Mouse (Mus musculus): ENCODE results near the gene Dpy19l3.
A peak's percentile ranks its signal among the peaks of the same experiment; 100 is the strongest.

Dpy19l3 gene

DNA sequence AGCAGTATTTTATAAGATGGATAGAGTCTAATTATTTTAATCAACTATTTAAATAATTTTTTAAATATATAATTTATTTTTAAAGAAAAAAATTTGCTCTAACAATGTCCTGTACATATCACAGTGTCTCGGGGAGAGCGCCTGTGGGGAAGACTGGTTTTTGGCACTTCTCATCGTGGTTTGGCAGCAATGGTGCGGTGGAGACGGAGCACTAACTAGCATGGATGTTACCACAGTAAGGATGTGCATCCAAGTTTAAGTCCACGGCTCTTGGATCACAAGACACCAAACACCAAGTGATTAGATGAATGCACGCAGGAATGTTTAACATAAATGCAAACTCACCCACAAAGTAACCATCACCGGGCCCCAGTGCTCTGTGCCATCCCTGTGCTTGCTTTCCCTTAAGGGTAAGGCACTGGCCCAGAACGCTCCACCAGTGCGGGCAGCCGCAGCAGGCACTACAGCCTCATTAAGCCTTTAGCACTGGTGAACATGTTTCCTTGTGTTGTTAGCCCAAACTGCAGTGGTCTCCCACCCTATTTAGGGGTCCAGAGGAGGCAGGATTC lies 65.4 kb downstream of the Dpy19l3 start:
- DNase-seq (ENCODE audit: low read depth in 2 of 2, low spot score in 2 of 2): no peak

DNA sequence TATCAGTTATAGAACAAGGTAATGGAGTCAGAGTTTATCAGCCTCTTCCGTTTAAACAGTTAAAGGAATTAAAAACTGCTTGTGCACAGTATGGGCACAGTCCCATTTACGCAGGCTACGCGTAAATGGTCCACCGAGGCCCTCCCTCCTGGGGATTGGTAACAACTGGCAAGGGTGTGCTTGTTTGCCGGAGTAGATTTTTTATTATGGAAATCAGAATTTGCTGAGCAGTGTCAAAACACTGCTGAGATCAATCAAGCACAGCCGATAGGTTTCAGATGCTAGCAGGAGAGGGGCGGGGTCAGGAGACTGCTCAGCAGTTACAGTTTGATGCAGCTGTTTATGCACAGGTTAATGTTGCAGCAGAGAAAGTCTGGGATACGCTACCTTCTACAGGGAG lies 66.0 kb downstream of the Dpy19l3 start:
- no peak for DNase-seq (ENCODE audit: low read depth in 2 of 2, low spot score in 2 of 2)

DNA sequence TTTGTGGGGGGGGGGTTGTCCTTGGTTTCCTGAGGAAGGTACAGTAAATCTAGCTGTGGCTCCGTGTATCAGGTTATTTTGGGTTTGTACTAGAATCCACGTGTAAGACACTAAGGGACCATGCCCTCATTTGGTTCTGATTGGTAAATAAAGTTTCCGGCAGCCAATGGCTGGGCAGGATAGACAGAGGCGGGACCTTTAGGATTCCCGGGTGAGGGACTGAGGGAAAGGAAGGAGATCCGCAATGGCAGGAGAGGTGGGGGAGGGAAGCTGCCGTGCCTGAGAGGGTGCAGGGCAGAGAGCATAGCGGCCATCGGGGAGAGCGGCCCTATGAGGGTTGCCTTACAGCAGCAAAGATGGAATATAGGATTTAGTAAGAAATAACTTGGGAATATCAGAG lies 67.0 kb downstream of the Dpy19l3 start:
- no peak for DNase-seq (ENCODE audit: low read depth in 2 of 2, low spot score in 2 of 2)

DNA sequence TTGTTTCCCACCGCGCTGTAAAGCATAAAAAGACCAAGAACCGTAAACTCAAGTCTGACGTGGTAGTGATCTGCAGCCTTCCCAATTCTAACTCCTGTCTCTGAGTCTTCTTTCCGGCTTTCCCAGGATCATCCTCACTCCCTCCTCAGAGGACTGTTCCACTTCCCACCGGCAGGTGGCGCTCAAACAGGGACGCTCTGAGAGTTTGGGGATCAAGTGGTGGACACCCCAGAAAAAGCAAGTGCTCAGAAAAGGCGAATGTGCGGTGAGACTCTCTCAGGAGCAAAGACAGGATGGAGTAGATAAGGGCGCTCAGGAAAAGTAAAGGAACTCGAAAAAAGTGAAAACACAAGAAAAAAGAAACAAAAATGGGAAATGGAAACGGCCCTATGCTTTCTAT lies 67.5 kb downstream of the Dpy19l3 start:
- peak in 1 of 2 experiments; percentile 3 for DNase-seq (ENCODE audit: low read depth in 2 of 2, low spot score in 2 of 2)

DNA sequence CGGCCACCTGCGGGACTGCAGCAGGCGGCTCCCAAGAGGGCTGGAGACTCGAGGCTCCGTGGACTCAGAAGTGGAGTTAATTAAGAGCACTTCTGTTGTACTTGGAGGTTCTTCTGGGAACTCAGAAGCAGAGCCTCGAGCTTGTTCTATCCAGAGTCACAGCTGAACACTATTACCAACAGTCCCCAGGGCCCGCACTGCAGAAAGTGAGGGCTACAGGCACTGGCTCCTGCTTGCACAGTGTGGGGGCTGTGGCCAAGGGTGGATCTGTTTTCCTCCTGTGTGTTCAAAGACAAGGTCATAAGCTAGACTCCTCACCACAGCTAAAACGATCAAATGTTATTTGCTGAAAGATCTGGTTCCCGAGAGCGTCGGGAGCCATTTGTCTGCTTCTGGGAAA lies 68.0 kb downstream of the Dpy19l3 start:
- DNase-seq (ENCODE audit: low read depth in 2 of 2, low spot score in 2 of 2): no peak

DNA sequence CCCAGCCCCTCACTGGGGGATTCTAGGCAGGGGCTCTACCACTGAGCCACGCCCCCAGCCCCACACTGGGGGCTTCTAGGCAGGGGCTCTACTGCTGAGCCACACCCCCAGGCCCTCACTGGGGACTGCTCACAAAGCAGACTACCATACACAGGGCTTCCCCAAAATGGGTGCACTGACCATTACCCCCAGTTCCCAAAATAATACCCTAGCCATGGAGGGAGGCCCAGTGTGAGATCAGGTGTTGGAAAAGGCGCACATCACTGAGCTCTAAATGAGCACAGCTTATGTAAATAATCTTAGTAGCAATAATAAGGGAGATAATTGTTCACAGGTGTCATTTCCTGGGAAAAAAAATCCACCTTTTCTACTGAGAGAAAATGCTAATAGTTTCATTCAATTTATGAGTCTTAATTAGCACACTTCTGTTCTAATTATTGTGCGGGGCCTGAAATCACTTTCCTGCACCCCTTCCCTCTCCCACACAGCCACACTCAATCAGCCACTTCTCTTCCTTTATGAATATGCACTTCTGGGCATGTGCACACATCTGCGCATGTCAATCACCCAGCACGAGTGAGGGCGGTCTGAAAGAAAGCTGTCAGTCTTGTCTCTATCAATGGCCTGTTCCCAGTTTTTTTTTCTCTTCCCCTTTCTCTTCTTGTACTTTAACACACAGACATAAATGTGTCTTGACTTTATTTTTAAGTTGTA lies 70.7 kb downstream of the Dpy19l3 start:
- DNase-seq (ENCODE audit: low read depth in 2 of 2, low spot score in 2 of 2): no peak

DNA sequence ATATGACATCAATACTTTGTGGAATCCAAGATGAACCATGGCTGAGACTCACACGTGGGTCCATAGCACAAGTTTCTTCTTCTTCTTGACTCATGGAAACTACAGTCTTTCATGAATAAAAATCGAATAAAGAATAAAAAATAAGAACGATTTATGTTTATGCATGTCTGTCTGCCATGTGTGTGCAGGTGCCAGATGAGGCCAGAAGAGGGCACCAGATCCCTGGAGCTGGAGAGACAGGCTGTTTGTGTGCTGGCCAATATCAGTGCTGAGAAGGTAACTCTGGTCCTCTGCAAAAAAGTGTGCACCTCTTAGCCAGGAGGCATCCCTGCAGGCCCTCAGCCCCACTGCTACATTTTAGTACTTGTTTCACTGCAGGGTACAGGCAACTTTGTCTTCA lies 72.7 kb downstream of the Dpy19l3 start:
- DNase-seq (ENCODE audit: low read depth in 2 of 2, low spot score in 2 of 2): no peak

DNA sequence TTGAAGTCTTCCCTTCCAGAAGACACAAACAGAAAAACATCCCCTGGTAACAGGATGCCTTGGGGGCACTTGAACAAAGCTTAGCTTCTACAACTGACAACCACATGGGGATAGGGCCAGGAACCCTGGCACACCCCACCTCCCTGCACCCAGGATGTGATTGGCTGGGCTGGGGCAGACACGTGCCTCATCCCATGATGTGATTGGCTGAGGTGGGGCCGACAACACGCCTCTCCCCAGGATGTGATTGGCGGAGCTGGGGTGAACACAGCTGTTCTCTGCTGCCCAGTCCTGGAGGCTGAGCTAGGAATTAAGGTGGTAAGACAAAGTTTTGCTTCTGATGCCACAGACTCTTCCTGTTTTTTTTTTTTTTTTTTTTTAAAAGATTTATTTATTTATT lies 75.3 kb downstream of the Dpy19l3 start:
- no peak for DNase-seq (ENCODE audit: low read depth in 2 of 2, low spot score in 2 of 2)

DNA sequence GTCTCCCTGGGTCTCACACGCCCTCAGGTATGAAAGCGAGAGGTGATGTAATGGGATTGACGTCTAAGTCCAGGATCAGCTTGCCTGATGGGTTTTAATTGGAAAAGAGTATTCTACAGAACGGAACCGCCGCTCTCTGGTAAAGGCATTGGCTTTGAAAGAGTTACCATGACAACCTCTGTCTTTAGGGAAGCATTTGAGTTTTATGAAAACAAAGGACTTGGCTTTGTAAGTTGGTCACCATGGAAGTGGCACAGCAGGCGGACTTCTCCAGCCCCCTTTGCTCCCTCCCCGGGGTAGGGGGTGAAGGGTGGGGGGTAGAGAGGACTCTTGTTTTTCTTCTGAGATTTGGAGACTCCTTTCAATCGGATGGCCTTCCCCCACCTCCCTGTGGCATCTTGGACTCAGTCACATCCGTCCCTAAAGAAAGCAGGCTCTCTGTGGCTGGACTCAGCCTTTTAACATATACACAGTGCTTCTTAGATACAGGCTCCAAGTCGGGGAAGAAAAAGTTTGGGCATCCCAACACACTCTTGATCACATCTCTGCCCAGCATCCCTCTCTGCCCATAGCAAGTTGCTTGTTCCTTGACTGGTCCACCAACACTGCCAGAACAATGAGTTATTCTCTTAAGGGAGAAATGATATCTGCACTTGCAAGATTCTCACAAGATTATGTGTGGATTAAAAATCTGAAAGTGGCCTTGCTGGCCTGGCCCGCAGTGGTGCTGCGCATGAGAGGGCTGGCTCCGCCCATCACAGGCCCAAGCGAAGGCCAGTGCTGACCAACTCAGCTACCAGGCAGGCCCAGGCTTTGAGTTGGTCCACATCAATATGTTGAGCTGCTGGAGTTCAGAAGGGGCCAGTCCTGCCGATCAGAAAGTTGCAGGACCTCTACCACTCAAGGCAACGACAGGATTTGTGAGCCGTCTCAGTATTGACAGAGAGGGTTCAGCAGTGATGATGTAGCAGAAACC lies 85.9 kb downstream of the Dpy19l3 start:
- no peak for DNase-seq (ENCODE audit: low read depth in 2 of 2, low spot score in 2 of 2)

DNA sequence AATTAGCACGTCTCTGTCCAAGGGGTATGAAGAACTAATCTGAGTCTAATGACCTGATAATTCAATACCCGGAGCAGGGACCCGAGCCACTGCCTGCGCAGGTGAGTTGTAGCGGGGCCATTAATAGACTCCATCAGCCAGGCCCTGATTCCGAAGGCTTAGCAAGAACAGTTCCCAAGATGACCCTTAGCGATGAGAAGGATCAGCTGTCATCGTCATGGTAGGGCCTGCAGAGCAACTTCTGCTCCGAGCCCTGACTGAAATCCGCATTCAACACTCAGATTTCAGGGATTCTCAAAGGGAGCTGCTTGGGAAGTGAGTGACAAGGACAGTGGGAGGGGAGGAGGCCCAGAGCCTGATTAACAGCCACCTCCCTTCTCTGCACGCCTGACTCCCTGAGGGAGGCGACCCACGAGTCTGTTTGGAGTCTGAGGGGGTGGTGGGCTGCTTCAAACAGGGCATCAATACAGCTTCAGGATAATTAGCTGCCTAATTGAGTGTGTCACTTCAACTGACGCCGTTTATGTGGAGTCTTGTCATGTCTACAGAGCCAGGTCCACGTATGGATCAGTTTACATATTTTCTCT lies 90.4 kb downstream of the Dpy19l3 start:
- no peak for DNase-seq (ENCODE audit: low read depth in 2 of 2, low spot score in 2 of 2)

DNA sequence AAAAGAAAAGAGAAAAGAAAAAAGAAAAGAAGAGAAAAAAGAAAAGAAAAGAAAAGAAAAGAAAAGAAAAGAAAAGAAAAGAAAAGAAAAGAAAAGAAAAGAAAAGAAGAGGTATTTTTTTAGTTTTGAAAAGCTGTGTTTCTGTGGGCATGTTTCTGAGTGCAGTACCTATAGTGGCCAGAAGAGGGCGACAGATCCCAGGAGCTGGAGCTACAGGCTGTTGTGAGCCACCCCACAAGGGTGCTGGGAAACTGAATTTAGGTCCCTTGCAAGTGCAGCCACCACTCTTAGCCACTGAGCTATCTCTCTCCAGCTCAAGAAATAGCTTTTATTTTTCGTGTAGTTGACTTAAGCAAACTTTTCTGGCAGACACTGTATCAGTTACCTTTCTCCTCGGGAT lies 95.1 kb downstream of the Dpy19l3 start:
- peak; percentile 58 to 59 for DNase-seq (ENCODE audit: low read depth in 2 of 2, low spot score in 2 of 2)

DNA sequence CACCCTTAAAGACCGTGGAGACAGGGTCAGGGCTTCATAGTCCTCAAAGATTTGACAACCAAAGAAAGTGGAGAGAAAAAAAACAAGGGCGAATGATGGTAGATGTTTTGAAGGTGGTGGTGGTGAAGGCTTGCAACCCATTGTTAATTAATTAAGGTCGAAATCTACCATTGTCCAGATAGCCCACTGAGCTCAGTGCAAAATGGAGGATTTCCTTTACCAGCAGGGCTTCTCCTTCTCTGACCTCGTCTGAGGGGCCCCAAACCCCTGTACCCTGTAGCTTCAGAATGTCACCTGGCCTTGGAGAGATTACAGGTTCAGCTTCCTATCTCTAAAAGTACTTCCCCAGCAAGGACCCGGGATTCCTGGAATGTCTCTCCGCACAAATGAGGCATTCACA lies 96.4 kb downstream of the Dpy19l3 start:
- DNase-seq (ENCODE audit: low read depth in 2 of 2, low spot score in 2 of 2): no peak

DNA sequence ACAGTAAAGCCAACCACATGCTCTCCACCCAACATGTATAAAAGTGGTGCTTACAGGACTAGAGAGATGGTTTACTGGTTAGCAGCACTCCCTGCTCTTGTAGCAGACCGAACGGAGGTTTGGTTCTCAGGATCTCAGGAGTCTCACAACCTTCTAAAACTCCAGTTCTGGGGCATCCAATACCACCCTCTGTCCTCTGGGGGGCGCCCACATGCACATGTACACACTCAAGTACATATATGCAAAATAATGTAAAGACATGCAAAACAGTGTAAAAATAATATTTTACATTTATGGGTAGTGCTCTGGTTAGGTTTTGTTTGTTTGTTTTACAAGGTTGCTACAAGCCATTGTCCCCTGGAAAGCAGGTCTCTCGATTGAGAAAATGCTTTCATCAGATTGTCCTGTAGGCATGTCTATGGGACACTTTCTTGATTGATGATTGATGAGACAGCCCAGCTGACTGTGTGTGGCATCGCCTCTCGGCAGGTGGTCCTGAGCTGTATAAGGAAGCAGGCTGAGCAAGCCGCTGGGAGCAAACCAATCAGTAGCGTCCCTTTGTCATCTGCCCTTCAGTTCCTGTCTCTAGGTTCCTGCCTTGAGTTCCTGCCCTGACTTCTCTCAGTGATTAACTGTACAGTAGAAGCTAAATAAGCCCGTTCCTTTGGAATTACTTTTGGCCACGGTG lies 102.5 kb downstream of the Dpy19l3 start:
- DNase-seq (ENCODE audit: low read depth in 2 of 2, low spot score in 2 of 2): no peak

DNA sequence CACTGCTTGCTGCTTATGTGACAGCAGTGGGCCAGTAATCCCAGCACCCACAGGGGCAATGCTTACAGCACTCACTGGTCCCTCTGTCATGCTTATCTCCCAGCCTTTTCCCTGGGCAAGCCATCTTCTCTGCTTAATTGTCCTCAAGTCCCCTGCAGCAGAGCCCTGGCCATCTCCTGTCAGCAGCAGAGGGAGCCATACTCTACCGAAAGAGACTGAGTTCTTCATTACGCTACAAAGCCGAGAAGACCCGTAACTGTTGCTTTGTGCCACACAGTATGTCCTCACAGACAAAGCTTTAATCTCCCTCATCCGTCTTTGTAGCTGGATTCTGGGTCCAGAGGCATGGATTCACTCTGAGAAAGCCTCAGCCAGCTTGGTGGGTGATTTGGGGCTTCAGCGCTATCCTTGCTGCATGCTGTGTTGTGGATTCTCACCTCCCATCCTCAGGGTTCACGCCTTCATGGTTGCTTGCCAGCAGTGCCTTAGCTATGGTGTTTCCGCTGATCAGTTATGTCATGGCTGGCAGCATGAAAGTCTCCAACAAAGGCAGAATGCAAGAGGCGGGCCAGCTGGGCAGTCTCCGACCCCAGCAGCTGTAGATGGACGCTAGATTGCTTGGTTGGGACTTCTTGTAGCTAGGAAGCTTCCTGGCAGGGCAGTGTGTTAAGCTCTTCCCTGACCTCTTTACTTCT lies 103.4 kb downstream of the Dpy19l3 start:
- DNase-seq (ENCODE audit: low read depth in 2 of 2, low spot score in 2 of 2): no peak

DNA sequence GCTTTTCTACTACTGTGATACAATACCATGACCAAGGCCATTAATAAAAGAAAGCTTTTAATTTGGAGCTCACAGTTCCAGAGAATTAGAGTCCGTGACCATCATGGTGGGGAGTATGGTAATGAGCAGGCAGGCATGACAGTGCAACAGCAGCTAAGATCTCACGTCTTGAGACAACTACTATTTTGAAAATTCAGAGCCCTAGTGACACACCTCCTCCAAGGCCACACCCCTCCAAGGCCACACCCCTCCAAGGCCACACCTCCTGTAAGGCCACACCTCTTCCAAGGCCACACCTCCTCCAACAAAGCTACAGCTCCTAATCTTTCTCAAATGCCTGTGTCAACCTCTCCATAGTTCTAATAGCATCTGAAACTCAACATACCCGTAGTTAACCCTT lies 105.2 kb downstream of the Dpy19l3 start:
- DNase-seq (ENCODE audit: low read depth in 2 of 2, low spot score in 2 of 2): peak; percentile 44 to 64

DNA sequence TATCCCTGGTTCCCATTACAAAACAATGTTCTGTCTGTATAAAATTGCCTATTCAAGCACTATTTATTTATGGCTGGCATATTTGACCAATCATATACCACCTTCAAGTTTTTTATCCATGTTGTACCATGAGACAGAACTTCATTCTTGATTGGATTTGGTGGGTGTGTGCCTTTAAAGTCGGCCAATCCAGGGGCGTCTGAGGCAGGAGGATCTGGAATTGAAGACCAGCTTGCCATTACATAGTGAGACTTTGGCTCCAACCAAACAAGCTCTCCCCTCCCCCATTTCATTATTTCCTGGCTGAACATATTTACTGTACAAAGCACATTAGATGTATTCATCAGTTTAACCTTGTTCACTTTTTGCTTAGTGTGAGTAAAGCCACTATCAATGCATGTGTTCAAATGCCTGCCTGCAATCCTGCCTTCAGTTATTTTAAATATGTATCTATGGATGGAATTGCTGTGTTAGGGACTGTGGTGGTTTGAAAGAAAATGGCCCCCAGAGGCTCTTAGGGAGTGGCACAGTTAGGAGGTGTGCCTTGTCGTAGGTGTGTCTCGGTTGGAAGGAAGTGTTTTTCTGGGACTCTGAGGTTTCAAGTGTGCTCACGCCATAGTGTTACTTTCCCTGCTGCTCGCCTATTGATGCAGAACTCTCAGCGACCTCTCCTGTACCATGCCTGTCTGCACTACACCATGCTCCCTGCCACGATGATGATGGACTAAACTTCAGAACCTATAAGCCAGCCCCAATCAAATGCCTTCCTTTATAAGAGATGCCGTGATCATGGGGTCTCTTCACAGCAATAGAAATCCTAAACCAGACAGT lies 105.8 kb downstream of the Dpy19l3 start:
- no peak for DNase-seq (ENCODE audit: low read depth in 2 of 2, low spot score in 2 of 2)

DNA sequence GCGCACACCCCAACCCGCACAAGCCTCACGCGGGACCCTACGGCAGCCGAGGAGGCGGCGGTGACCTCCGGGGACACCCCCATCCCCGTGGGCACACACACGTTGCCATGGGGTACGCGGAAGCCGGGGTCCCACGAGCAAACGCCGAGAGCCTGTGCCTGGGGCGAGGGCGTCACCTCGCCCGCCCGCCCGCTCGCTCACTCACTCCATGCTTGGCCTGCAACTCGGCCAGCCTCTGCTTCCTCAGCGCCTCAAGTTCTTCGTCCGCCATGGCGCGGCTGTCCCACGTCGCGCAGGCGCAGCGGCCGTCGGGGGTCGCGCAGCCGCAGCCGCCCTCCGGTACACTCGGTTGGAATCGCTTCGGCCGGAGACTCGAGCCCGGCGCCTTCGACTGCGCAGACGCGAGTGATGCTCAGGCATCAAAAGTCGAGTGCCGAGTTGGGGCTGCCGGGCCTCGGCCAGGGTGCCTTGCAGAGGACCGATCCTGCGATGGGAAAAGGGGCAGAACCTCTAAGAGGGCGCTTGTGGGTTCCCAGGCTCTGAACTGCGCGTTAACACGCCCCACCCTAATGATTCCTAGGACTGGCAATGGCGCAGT lies 107.1 kb downstream of the Dpy19l3 start, which contains the start of gene Pdcd5:
Gene Pdcd5, minus strand, starts transcription at position 421 of the 598 bp plus-strand sequence.
- peak; percentile 96 to 97 for DNase-seq (ENCODE audit: low read depth in 2 of 2, low spot score in 2 of 2)

DNA sequence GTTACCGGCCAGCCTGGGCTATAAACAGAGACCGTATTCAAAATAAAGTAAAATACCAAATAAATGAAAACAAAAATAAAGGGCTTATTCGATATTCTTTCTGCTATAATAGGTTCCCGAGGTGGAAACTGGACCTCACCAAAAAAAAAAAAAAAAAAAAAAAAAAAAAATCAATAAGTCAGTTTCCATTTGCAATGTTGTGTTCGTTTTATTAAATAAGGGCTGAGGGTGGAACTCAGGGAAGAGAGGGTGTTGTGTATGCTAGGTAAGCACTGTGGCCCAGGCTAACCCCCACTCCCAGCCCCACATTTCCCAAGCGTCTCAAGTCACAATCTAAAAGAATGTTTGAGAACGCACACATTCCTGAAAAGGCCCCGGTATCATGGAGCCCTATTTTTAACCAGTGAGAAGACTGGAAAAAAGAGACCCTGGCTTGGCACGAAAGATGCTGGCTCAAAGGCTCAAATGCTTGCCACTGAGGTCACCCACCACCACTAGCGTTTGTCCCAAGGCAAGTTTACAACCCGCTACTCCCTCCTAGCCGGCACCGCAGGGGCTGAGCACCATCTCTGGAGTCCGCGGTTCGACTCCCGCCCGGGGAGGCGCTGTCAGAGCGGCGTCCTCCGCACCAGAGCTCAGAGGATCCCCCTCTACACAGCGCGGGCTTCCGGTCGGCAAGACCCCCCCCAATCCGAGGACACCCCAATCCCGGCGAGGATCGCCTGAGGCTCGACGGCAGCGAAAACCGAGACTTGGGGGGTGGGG lies 107.8 kb downstream of the Dpy19l3 start:
- DNase-seq (ENCODE audit: low read depth in 2 of 2, low spot score in 2 of 2): peak; percentile 10 to 21
